25 mouse cellular contexts compared by ENCODE assay signal in genomic region chr13:25094381-25094780, GRCm38 (mm10). TPM values are rescaled to one million over a fixed set of nuclear protein-coding genes. Genes with fewer than 3 reads are reported as not detected.
DNase-seq lines count a peak whose midpoint lies in the region; ATAC-seq and TF ChIP-seq lines count a peak whose summit lies in the region.
"Had no signal": no experiment of that assay in that cellular context is flagged by ENCODE, and none has a peak within 500 bp of the region (broad histone marks: within the 10 kb centered on the region; RNA-seq: fewer than 3 reads in every experiment).

No protein-coding gene starts in this region.

- WGBS in intestine, embryonic 16.5 days: 50% methylated on average over 4 of the region's 4 CpGs
- 38% methylated on average over 4 of the region's 4 CpGs for WGBS in kidney, postnatal 0 days
- WGBS in liver, adult 2 months: 26% methylated on average over 4 of the region's 4 CpGs
- WGBS in hindbrain, embryonic 13.5 days: 78% methylated on average over 4 of the region's 4 CpGs
- 86% methylated on average over 4 of the region's 4 CpGs for WGBS in midbrain, embryonic 14.5 days
- 85% methylated on average over 4 of the region's 4 CpGs for WGBS in forebrain, embryonic 13.5 days

- no peaks in the 10 kb centered on the region for H3K36me3 ChIP-seq in intestine, embryonic 16.5 days (ENCODE audit: control insufficient read depth, insufficient read depth, low read length)
- H3K36me3 ChIP-seq in kidney, postnatal 0 days (ENCODE audit: insufficient read depth, low read length): no peaks in the 10 kb centered on the region
- no peaks in the 10 kb centered on the region for H3K36me3 ChIP-seq in liver, adult 2 months (ENCODE audit: control insufficient read depth, insufficient read depth, low read length)
- H3K36me3 ChIP-seq in hindbrain, embryonic 13.5 days: no peaks in the 10 kb centered on the region
- no peaks in the 10 kb centered on the region for H3K36me3 ChIP-seq in midbrain, embryonic 14.5 days (ENCODE audit: control insufficient read depth, insufficient read depth, low read length)
- no peaks in the 10 kb centered on the region for H3K36me3 ChIP-seq in forebrain, embryonic 13.5 days (ENCODE audit: poor library complexity, severe bottlenecking)
- H3K36me3 ChIP-seq: forebrain, embryonic 15.5 days; limb, embryonic 13.5 days; midbrain, embryonic 15.5 days; neural tube, embryonic 12.5 days had no signal

- no peak overlapping the region for H3K9ac ChIP-seq in intestine, embryonic 16.5 days (ENCODE audit: low read depth, low read length)
- no peak overlapping the region for H3K9ac ChIP-seq in kidney, postnatal 0 days (ENCODE audit: low read depth, low read length)
- H3K9ac ChIP-seq in liver, adult 2 months (ENCODE audit: low read depth, low read length): no peak overlapping the region
- no peak overlapping the region for H3K9ac ChIP-seq in hindbrain, embryonic 13.5 days
- no peak overlapping the region for H3K9ac ChIP-seq in midbrain, embryonic 14.5 days (replicated peaks; ENCODE audit: low read length)
- no peak overlapping the region for H3K9ac ChIP-seq in forebrain, embryonic 13.5 days
- H3K9ac ChIP-seq: forebrain, embryonic 15.5 days; limb, embryonic 13.5 days; lung, embryonic 14.5 days; midbrain, embryonic 15.5 days; neural tube, embryonic 12.5 days had no signal

- H3K9me3 ChIP-seq in intestine, embryonic 16.5 days (ENCODE audit: control insufficient read depth, low read length): no peaks in the 10 kb centered on the region
- H3K9me3 ChIP-seq in kidney, postnatal 0 days (replicated peaks; ENCODE audit: low read length): no peaks in the 10 kb centered on the region
- no peaks in the 10 kb centered on the region for H3K9me3 ChIP-seq in hindbrain, embryonic 13.5 days
- H3K9me3 ChIP-seq in midbrain, embryonic 14.5 days (ENCODE audit: control insufficient read depth, low read length): no peaks in the 10 kb centered on the region
- no peaks in the 10 kb centered on the region for H3K9me3 ChIP-seq in forebrain, embryonic 13.5 days (replicated peaks)
- H3K9me3 ChIP-seq: forebrain, embryonic 15.5 days; limb, embryonic 13.5 days; megakaryocyte, embryonic 14.5 days; midbrain, embryonic 15.5 days; neural tube, embryonic 12.5 days had no signal

- H3K27ac ChIP-seq in intestine, embryonic 16.5 days (ENCODE audit: low read length): no peak overlapping the region
- peak overlapping the region; percentile 28; the same call in 1 of the 2 replicates for H3K27ac ChIP-seq in kidney, postnatal 0 days
- no peak overlapping the region for H3K27ac ChIP-seq in liver, adult 2 months (replicated peaks; ENCODE audit: insufficient read depth, low read depth, low read length)
- no peak overlapping the region for H3K27ac ChIP-seq in hindbrain, embryonic 13.5 days
- H3K27ac ChIP-seq in midbrain, embryonic 14.5 days (replicated peaks; ENCODE audit: low read depth, low read length): no peak overlapping the region
- no peak overlapping the region for H3K27ac ChIP-seq in forebrain, embryonic 13.5 days
- H3K27ac ChIP-seq: forebrain, embryonic 15.5 days; limb, embryonic 13.5 days; midbrain, embryonic 15.5 days; neural tube, embryonic 12.5 days; stomach, postnatal 0 days had no signal

- H3K4me3 ChIP-seq in intestine, embryonic 16.5 days (ENCODE audit: low read length): no peak overlapping the region
- no peak overlapping the region for H3K4me3 ChIP-seq in kidney, postnatal 0 days (replicated peaks; ENCODE audit: low read depth, low read length)
- H3K4me3 ChIP-seq in liver, adult 2 months (ENCODE audit: insufficient read depth, low read depth, low read length): no peak overlapping the region
- no peak overlapping the region for H3K4me3 ChIP-seq in hindbrain, embryonic 13.5 days
- H3K4me3 ChIP-seq in midbrain, embryonic 14.5 days (replicated peaks; ENCODE audit: low read depth, low read length): no peak overlapping the region
- H3K4me3 ChIP-seq in forebrain, embryonic 13.5 days: no peak overlapping the region
- H3K4me3 ChIP-seq: forebrain, embryonic 15.5 days; limb, embryonic 13.5 days; megakaryocyte, embryonic 14.5 days; midbrain, embryonic 15.5 days; neural tube, embryonic 12.5 days had no signal

- peak; percentile 63 for DNase-seq in kidney, adult 18-20 months
- DNase-seq in kidney, postnatal 0 days (ENCODE audit: low spot score): peak; percentile 41
- DNase-seq in liver, adult 2 months (ENCODE audit: extremely low read depth, low read depth, low spot score): peak; percentile 77
- DNase-seq in midbrain, embryonic 14.5 days: no peak
- no peak for DNase-seq in left cerebral cortex, adult 11 months (ENCODE audit: low spot score)
- DNase-seq: cerebellum, adult 8-10 months; lung, embryonic 14.5 days; lung, postnatal 36 days; right cerebral cortex, postnatal 14 days; thymus, postnatal 14 days had no signal

- H3K27me3 ChIP-seq in intestine, embryonic 16.5 days (replicated peaks; ENCODE audit: control insufficient read depth, insufficient read depth, low read length): no peaks in the 10 kb centered on the region
- no peaks in the 10 kb centered on the region for H3K27me3 ChIP-seq in kidney, postnatal 0 days (ENCODE audit: insufficient read depth, low read length)
- no peaks in the 10 kb centered on the region for H3K27me3 ChIP-seq in liver, adult 2 months (ENCODE audit: control insufficient read depth, insufficient read depth, low read length)
- H3K27me3 ChIP-seq in hindbrain, embryonic 13.5 days: no peaks in the 10 kb centered on the region
- no peaks in the 10 kb centered on the region for H3K27me3 ChIP-seq in midbrain, embryonic 14.5 days (ENCODE audit: control insufficient read depth, insufficient read depth, low read length)
- no peaks in the 10 kb centered on the region for H3K27me3 ChIP-seq in forebrain, embryonic 13.5 days
- H3K27me3 ChIP-seq: forebrain, embryonic 15.5 days; limb, embryonic 13.5 days; midbrain, embryonic 15.5 days; neural tube, embryonic 12.5 days had no signal

- peak; percentile 65 for ATAC-seq in intestine, embryonic 16.5 days
- no peak for ATAC-seq in kidney, postnatal 0 days (replicated peaks; ENCODE audit: low FRiP score, low read depth)
- no peak for ATAC-seq in hindbrain, embryonic 13.5 days (ENCODE audit: low FRiP score)
- no peak for ATAC-seq in midbrain, embryonic 14.5 days (ENCODE audit: low FRiP score, low TSS enrichment)
- no peak for ATAC-seq in forebrain, embryonic 13.5 days
- ATAC-seq: activated CD4-positive, CD25-positive, alpha-beta regulatory T cell, adult 4 months; forebrain, embryonic 15.5 days; hindbrain, embryonic 16.5 days; midbrain, embryonic 15.5 days had no signal

- H3K4me1 ChIP-seq in intestine, embryonic 16.5 days (ENCODE audit: control insufficient read depth, insufficient read depth, low read length): no peaks in the 10 kb centered on the region
- H3K4me1 ChIP-seq in kidney, postnatal 0 days (replicated peaks; ENCODE audit: insufficient read depth, low read length): peaks cover 10% of the 10 kb centered on the region
- H3K4me1 ChIP-seq in liver, adult 2 months (ENCODE audit: control insufficient read depth, insufficient read depth, low read length): peaks cover 4% of the 10 kb centered on the region
- H3K4me1 ChIP-seq in hindbrain, embryonic 13.5 days (replicated peaks): no peaks in the 10 kb centered on the region
- H3K4me1 ChIP-seq in midbrain, embryonic 14.5 days (ENCODE audit: control insufficient read depth, insufficient read depth, low read length): no peaks in the 10 kb centered on the region
- H3K4me1 ChIP-seq in forebrain, embryonic 13.5 days: no peaks in the 10 kb centered on the region
- H3K4me1 ChIP-seq: forebrain, embryonic 15.5 days; limb, embryonic 13.5 days; megakaryocyte, embryonic 14.5 days; midbrain, embryonic 15.5 days; neural tube, embryonic 12.5 days had no signal

- H3K4me2 ChIP-seq in intestine, embryonic 16.5 days (ENCODE audit: low read depth, low read length): no peak overlapping the region
- no peak overlapping the region for H3K4me2 ChIP-seq in kidney, postnatal 0 days (ENCODE audit: low read length)
- H3K4me2 ChIP-seq in hindbrain, embryonic 13.5 days: no peak overlapping the region
- no peak overlapping the region for H3K4me2 ChIP-seq in midbrain, embryonic 14.5 days (ENCODE audit: low read length)
- no peak overlapping the region for H3K4me2 ChIP-seq in forebrain, embryonic 13.5 days
- H3K4me2 ChIP-seq: forebrain, embryonic 15.5 days; heart, embryonic 11.5 days; limb, embryonic 13.5 days; lung, embryonic 14.5 days; midbrain, embryonic 15.5 days; neural tube, embryonic 12.5 days had no signal

- H3K79me2 ChIP-seq in liver, adult 2 months (ENCODE audit: control insufficient read depth, insufficient read depth, low read length): no peaks in the 10 kb centered on the region

- no peak for TF ChIP-seq POLR2A in liver, adult 2 months (IDR thresholded peaks at IDR 0.05; ENCODE audit: extremely low read depth, insufficient read depth, low read length)

- no peak for TF ChIP-seq CTCF in kidney, postnatal 0 days (IDR thresholded peaks at IDR 0.05; ENCODE audit: low read depth)
- TF ChIP-seq CTCF in liver, adult 2 months (IDR thresholded peaks at IDR 0.05; ENCODE audit: low read depth, low read length): no peak

RNA-seq across cellular contexts. Expression of gene Dcdc2a, which starts 38.6 kb away (rescaled TPM):
- 0.45 and 0.98 TPM in 2 replicates for polyA plus RNA-seq in intestine, embryonic 16.5 days (2015; fragmentation: Nextera tagmentation; extraction: Ambion mirVana)
- 73.7 and 88.5 TPM in 2 replicates for polyA plus RNA-seq in kidney, postnatal 0 days (2015; fragmentation: Nextera tagmentation; extraction: Ambion mirVana)
- 0.83 and 0.94 TPM in 2 replicates for total RNA-seq in liver, adult 2 months (2014; rRNA removed)
- polyA plus RNA-seq in liver, adult 2 months (2012; rRNA removed): 0.29 TPM in 2 replicates
- 2.9 and 5.0 TPM in 2 replicates for polyA plus RNA-seq in hindbrain, embryonic 13.5 days (2015; fragmentation: Nextera tagmentation; extraction: Ambion mirVana)
- polyA plus RNA-seq in midbrain, embryonic 14.5 days (2014; fragmentation: Nextera tagmentation; extraction: Ambion mirVana): 4.3 and 5.1 TPM in 2 replicates
- polyA plus RNA-seq in forebrain, embryonic 13.5 days (2015; fragmentation: Nextera tagmentation; extraction: Ambion mirVana): 1.9 and 2.1 TPM in 2 replicates
- total RNA-seq: hematopoietic stem cell, adult 5-6 weeks; MEL had no signal
- polyA plus RNA-seq: activated CD4-positive, CD25-positive, alpha-beta regulatory T cell, adult 4 months; C2C12 had no signal

Comparison
In these comparisons a context has a peak if more than half of its experiments do, and no peak if none do; other contexts are left out.
1. DNase-seq: peak in kidney, adult 18-20 months (single experiment), kidney, postnatal 0 days (single experiment) and liver, adult 2 months (single experiment); none in midbrain, embryonic 14.5 days (single experiment) and left cerebral cortex, adult 11 months (single experiment).
2. RNA of gene Dcdc2a, which starts 38.6 kb away (polyA plus RNA-seq): 73.7 to 88.5 TPM in kidney, postnatal 0 days; 4.3 to 5.1 TPM in midbrain, embryonic 14.5 days, 2.9 to 5.0 TPM in hindbrain, embryonic 13.5 days, 1.9 to 2.1 TPM in forebrain, embryonic 13.5 days, 0.45 to 0.98 TPM in intestine, embryonic 16.5 days and 0.29 TPM in liver, adult 2 months; every median in the first group is over 10 times any median in the second.